Mouse (Mus musculus) thymus, postnatal 14 days (tissue): ENCODE results near the gene Necap2.
A peak's percentile ranks its signal among the peaks of the same experiment; 100 is the strongest.

Source experiments
- DNase-seq: peaks from one replicate; pipeline ENCODE4 v3.0.0; 2021

Necap2 gene

DNA sequence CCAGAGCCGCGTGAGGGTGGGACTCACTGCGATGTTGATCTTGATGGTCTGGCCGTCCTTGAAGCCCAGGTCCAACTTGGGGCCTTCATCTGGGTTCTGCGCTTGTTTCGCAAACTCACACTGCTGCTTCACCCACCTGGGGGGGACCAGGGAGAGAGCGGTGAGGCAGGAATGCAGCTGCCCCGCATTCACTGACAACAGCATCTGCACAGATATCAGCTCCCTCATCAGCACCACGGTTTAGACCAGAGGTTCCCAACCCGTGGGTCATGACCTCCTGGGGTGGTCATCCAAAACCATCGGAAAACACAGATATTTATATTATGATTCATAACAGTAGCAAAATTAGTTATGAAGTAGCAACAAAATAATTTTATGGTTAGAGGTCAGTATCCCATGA lies 5.7 kb downstream of the Necap2 start:
- DNase-seq, result no peak

GRCm38 (mm10) chr4:141069731-141070130 lies 8.4 kb downstream of the Necap2 start:
- DNase-seq, result peak; percentile 55

DNA sequence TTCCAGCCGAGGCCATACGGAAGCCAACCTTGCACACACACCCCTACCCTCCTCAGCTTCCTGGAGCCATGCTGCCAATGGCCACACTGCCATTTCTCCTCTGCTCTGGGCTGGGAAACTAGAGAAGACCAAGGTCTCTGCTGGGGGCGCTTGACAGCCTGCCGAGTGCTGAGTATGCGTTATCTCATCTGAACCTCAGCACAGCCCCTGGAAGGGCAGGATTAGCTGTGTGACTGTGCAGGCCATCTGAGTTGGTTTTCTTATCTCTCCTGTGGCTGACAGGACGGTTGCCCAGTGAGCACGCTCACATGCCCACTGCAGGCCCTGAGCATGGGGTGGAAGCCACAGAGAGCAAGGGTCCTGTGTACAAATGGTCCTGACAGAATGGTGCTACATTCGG lies 9.5 kb downstream of the Necap2 start:
- no peak for DNase-seq

- no peak for DNase-seq
These were observed 10.6 kb downstream of the Necap2 start for GRCm38 (mm10) chr4:141067516-141068046.

DNA sequence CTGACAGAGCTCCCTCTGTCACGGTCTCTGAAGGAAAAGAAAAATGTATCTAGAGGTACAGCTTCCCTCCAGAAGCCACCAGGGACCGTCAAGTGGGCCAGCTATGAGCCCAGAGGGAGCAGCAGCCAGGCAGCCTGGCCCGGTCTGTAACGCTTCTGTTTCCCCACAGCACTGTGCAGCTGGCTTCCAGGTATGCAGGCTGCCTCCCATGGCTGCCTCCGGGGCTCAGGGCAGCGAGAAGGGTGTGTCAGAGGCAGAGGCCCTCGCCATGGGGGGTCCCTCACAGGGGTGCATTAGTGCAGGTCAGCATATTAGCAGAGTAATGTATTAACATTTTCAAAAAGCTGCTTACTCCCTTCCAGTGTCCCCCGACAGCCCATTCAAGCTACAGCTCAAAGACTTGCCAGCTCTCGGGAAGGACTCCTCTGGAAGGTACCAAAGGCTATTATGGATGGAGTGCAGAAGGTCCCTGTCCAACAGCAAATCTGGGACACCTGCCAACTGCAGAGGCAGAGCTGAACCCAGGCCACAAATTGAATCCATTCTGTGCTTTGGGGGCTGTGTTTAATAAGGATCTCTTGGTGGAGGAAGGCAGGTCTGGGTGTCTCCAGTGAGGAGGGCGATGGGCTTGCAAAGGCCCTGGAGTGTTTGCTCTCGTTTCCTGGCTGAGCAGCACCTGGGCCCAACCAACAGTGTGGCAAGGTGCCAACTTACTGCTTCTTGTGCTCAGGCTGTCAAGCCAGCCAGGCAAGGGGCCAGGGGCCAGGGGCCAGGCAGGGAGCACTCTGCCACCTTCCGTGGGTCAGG lies 11.2 kb downstream of the Necap2 start:
- no peak for DNase-seq

GRCm38 (mm10) chr4:141065123-141065522 lies 13.0 kb downstream of the Necap2 start:
- DNase-seq, result peak; percentile 88

- DNase-seq, result no peak
These were observed 14.0 kb downstream of the Necap2 start for GRCm38 (mm10) chr4:141064104-141064659.

- peak; percentile 100 for DNase-seq
These were observed 17.5 kb downstream of the Necap2 start, which contains the start of gene Crocc for GRCm38 (mm10) chr4:141060426-141061301. Gene Crocc, minus strand, starts transcription at chr4:141060550.

- no peak for DNase-seq
These were observed 18.3 kb downstream of the Necap2 start for GRCm38 (mm10) chr4:141059616-141060425.

DNA sequence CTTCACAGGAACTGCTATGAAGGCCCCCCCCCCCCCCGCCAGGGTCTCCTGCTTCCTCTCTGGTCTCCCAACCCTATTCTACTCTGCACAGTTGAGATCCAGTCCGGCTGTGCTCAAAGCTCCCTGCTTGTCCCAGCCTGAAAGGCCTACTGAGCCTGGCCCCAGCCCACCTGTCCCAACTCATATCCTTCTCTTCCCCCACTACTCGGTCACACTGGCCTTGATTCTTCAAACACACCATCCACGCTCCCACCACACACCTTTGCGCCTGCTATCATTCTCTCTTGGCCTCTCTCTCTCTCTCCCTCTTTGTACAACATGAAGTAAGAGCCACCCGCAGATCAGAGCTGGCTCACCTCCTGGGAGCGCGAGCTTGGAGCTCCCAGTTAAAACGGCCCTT lies 19.3 kb downstream of the Necap2 start:
- DNase-seq, result no peak

DNA sequence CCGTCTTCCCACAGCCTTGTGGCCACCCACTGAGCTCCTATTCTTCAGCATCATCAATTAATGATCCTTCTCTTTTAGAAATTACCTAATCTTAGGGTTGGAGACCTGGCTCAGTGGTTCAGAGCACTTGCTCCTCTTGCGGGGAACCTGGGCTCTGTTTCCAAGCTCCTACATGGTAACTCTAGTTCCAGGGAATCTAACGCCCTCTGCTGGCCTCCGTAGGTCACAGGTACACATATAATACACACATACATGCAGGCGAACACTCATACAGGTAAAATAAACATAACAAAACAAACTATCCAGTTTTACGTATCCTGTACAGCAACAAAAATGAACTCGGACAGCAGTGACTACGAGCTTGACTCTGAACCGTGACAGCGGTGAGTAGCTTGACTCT lies 21.2 kb downstream of the Necap2 start:
- no peak for DNase-seq

GRCm38 (mm10) chr4:141053568-141054161 lies 24.5 kb downstream of the Necap2 start:
- DNase-seq, result no peak

GRCm38 (mm10) chr4:141053138-141053537 lies 25.0 kb downstream of the Necap2 start:
- no peak for DNase-seq

DNA sequence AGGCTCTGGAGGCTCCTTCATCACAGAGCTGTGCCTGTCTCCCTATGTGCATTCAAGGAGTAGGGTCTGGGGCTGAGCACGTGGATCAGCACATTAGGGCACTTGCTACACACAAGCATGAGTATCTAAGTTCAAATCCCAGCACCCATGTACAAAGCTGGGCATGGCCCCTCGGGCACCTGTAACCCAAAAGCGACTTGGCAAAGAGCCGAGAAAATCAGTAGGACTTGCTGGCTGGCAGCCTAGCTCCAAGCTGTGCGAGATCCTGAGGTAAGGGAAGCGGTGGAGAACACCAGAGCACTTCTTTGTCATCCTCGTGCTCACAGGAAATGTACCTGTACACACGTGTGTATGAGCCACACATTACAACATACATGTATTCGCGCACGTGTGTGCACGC lies 25.7 kb downstream of the Necap2 start:
- no peak for DNase-seq

DNA sequence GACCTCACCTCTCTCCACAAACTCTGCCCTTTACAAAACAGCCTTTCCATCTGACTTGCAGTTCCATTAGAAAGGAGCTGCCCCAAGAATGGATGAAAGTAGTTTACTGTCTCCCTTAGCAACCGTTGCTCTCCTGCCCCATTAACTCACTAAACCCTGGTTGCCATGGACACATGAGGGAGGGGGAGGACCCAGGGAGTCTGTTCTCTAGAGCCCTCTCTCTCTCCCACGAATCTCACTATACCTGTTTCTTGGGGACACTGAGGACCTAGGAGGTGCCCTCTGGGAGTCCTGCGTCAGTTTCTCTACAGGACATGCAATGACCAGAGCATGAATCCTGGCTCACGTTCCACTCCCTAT lies 28.7 kb downstream of the Necap2 start:
- no peak for DNase-seq

GRCm38 (mm10) chr4:141048810-141049475 lies 29.2 kb downstream of the Necap2 start:
- DNase-seq, result no peak

DNA sequence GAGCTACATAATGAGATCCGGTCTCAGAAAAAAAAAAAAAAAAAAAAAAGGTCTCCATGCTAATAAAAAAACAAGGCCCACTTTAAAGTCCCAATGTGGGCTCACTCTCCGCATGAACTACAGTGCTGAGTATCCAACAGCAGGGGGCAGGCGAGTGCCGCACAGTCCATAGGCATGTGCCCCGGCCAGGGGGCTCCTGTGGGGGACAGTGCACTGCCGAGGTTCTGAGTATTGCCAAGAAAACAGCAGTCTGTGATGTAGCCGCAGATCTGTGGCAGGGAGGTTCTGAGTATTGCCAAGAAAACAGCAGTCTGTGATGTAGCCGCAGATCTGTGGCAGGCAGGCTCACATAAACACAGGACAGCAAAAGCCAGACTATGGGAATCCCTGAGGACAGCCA lies 33.3 kb downstream of the Necap2 start:
- peak; percentile 78 for DNase-seq

GRCm38 (mm10) chr4:141041117-141041516 lies 37.0 kb downstream of the Necap2 start:
- DNase-seq, result no peak

GRCm38 (mm10) chr4:141033606-141034549 lies 44.3 kb downstream of the Necap2 start:
- no peak for DNase-seq

GRCm38 (mm10) chr4:141031733-141032132 lies 46.4 kb downstream of the Necap2 start:
- peak; percentile 83 for DNase-seq
